Mouse (Mus musculus) hindbrain, embryonic 14.5 days (tissue): Measurements from ENCODE around the gene Adcy2. TPM values are rescaled to one million over a fixed set of nuclear protein-coding genes. Genes with fewer than 3 reads are reported as not detected.

Experiments used
- ATAC-seq: fragments of 200-750 bp; cut with Nextera tagmentation; 2 replicates; pipeline ENCODE4 v1.8.0; 2017; ENCODE audit warnings: moderate number of reproducible peaks, mild to moderate bottlenecking, moderate TSS enrichment, moderate library complexity; ENCODE audit not compliant: low FRiP score
- DNase-seq: peaks from one replicate; pipeline ENCODE4 v3.0.0-alpha.2; 2015; ENCODE audit warnings: low spot score
- H3K27ac ChIP-seq: fragments of 300-500 bp; sonication (generic); 2 replicates; pipeline ENCODE4 v1.5.1; 2014; ENCODE audit warnings: mild to moderate bottlenecking, moderate library complexity
- H3K27me3 ChIP-seq: fragments of 300-500 bp; sonication (generic); 2 replicates; pipeline ENCODE4 v1.6.1; 2014; ENCODE audit warnings: mild to moderate bottlenecking, low read length, mixed read lengths; ENCODE audit not compliant: control insufficient read depth, insufficient read depth
- H3K36me3 ChIP-seq: fragments of 300-500 bp; sonication (generic); replicated peaks from 2 replicates; pipeline ENCODE4 v1.6.1; 2014; ENCODE audit not compliant: control insufficient read depth, insufficient read depth
- H3K4me1 ChIP-seq: fragments of 300-500 bp; sonication (generic); replicated peaks from 2 replicates; pipeline ENCODE4 v1.6.1; 2014; ENCODE audit warnings: antibody characterized with exemption, low read length, mixed read lengths; ENCODE audit not compliant: control insufficient read depth, insufficient read depth
- H3K4me2 ChIP-seq: fragments of 300-500 bp; sonication (generic); replicated peaks from 2 replicates; pipeline ENCODE4 v1.6.1; 2014; ENCODE audit warnings: mild to moderate bottlenecking, moderate library complexity
- H3K4me3 ChIP-seq: fragments of 300-500 bp; sonication (generic); replicated peaks from 2 replicates; pipeline ENCODE4 v1.5.1; 2014; ENCODE audit warnings: mild to moderate bottlenecking, low read length
- H3K9ac ChIP-seq: fragments of 300-500 bp; sonication (generic); 2 replicates; pipeline ENCODE4 v1.6.1; 2014
- H3K9me3 ChIP-seq: fragments of 300-500 bp; sonication (generic); 2 replicates; pipeline ENCODE4 v1.6.1; 2016; ENCODE audit warnings: low read length; ENCODE audit not compliant: control insufficient read depth
- WGBS: fragments of 180-500 bp; shearing (Covaris S2); extraction: QIAGEN DNeasy Blood & Tissue Kit; methylation state at CpG from one replicate; pipeline ENCODE4 v1.1.7; 2014; 5-methylcytosine and 5-hydroxymethylcytosine counted together
- polyA plus RNA-seq: library from polyadenylated mRNA; unstranded; fragments of >200 nt; fragmentation: Nextera tagmentation; extraction: Ambion mirVana; gene quantifications from 2 replicates; pipeline ENCODE4 v1.2.1, GENCODE M21; 2014

The Adcy2 gene
- polyA plus RNA-seq, 1 experiment from 2014 or later: 15.7 TPM

- Histone ChIP-seq H3K36me3 (no peaks in the 10 kb centered on the region), H3K9ac (no peak overlapping the region), H3K27ac (no peak overlapping the region), H3K27me3 (no peaks in the 10 kb centered on the region), H3K4me2 (no peak overlapping the region), H3K4me3 (no peak overlapping the region), H3K4me1 (no peaks in the 10 kb centered on the region), H3K9me3 (no peaks in the 10 kb centered on the region)
- DNase-seq: no peak
- WGBS: 91% methylated on average over 8 of the region's 8 CpGs
- ATAC-seq: no peak
These were observed 67.6 kb downstream of the Adcy2 start for GRCm38 (mm10) chr13:68931602-68932282.

- no peak overlapping the region for H3K9ac ChIP-seq
- no peaks in the 10 kb centered on the region for H3K9me3 ChIP-seq
- ATAC-seq (no peak), DNase-seq (no peak)
- no peaks in the 10 kb centered on the region for H3K27me3 ChIP-seq
- 87% methylated on average over 6 of the region's 6 CpGs for WGBS
- H3K36me3 ChIP-seq: no peaks in the 10 kb centered on the region
- H3K4me3 ChIP-seq: no peak overlapping the region
- no peak overlapping the region for H3K4me2 ChIP-seq
- H3K4me1 ChIP-seq: no peaks in the 10 kb centered on the region
- H3K27ac ChIP-seq: no peak overlapping the region
These were observed 70.9 kb downstream of the Adcy2 start for GRCm38 (mm10) chr13:68928469-68928868.

GRCm38 (mm10) chr13:68913666-68914288 lies 85.6 kb downstream of the Adcy2 start:
- H3K27me3 ChIP-seq: no peaks in the 10 kb centered on the region
- 90% methylated on average over 11 of the region's 11 CpGs for WGBS

GRCm38 (mm10) chr13:68906667-68907066 lies 92.7 kb downstream of the Adcy2 start:
- ATAC-seq: no peak
- Histone ChIP-seq H3K27me3 (no peaks in the 10 kb centered on the region), H3K27ac (no peak overlapping the region), H3K9ac (no peak overlapping the region), H3K9me3 (no peaks in the 10 kb centered on the region), H3K36me3 (no peaks in the 10 kb centered on the region), H3K4me1 (no peaks in the 10 kb centered on the region), H3K4me2 (no peak overlapping the region), H3K4me3 (no peak overlapping the region)
- DNase-seq: no peak
- 56% methylated on average over 1 of the region's 1 CpGs for WGBS

More at GRCm38 (mm10) chr13:68913666-68914288, 85.6 kb downstream of the Adcy2 start:
- Histone ChIP-seq H3K4me2 (no peak overlapping the region), H3K4me3 (no peak overlapping the region), H3K9me3 (no peaks in the 10 kb centered on the region), H3K27ac (no peak overlapping the region), H3K36me3 (no peaks in the 10 kb centered on the region), H3K9ac (no peak overlapping the region), H3K4me1 (no peaks in the 10 kb centered on the region)
- ATAC-seq (no peak), DNase-seq (no peak)

GRCm38 (mm10) chr13:68902708-68903107 lies 96.6 kb downstream of the Adcy2 start:
- ATAC-seq: no peak

GRCm38 (mm10) chr13:68889929-68890593 lies 109.3 kb downstream of the Adcy2 start:
- H3K4me2 ChIP-seq: no peak overlapping the region
- H3K9me3 ChIP-seq: no peaks in the 10 kb centered on the region
- no peaks in the 10 kb centered on the region for H3K36me3 ChIP-seq
- H3K27ac ChIP-seq: no peak overlapping the region
- no peak for DNase-seq
- H3K9ac ChIP-seq: no peak overlapping the region
- 88% methylated on average over 9 of the region's 9 CpGs for WGBS
- H3K27me3 ChIP-seq: no peaks in the 10 kb centered on the region
- no peak overlapping the region for H3K4me3 ChIP-seq
- ATAC-seq: no peak
- H3K4me1 ChIP-seq: no peaks in the 10 kb centered on the region

More at GRCm38 (mm10) chr13:68902708-68903107, 96.6 kb downstream of the Adcy2 start:
- Histone ChIP-seq H3K27me3 (no peaks in the 10 kb centered on the region), H3K27ac (no peak overlapping the region), H3K9me3 (no peaks in the 10 kb centered on the region), H3K4me1 (no peaks in the 10 kb centered on the region), H3K36me3 (no peaks in the 10 kb centered on the region), H3K9ac (no peak overlapping the region), H3K4me2 (no peak overlapping the region), H3K4me3 (no peak overlapping the region)
- WGBS: 87% methylated on average over 1 of the region's 1 CpGs
- DNase-seq: no peak

- no peak overlapping the region for H3K9ac ChIP-seq
- no peaks in the 10 kb centered on the region for H3K9me3 ChIP-seq
- H3K4me2 ChIP-seq: no peak overlapping the region
- ATAC-seq (no peak), DNase-seq (no peak)
- H3K27me3 ChIP-seq: no peaks in the 10 kb centered on the region
- H3K4me1 ChIP-seq: no peaks in the 10 kb centered on the region
- H3K27ac ChIP-seq: no peak overlapping the region
- H3K4me3 ChIP-seq: no peak overlapping the region
- H3K36me3 ChIP-seq: no peaks in the 10 kb centered on the region
- 93% methylated on average over 6 of the region's 6 CpGs for WGBS
These were observed 130.6 kb downstream of the Adcy2 start for GRCm38 (mm10) chr13:68868776-68869175.

- ATAC-seq: no peak
- Histone ChIP-seq H3K27me3 (no peaks in the 10 kb centered on the region), H3K9ac (no peak overlapping the region), H3K4me3 (no peak overlapping the region), H3K4me2 (no peak overlapping the region), H3K27ac (no peak overlapping the region), H3K4me1 (no peaks in the 10 kb centered on the region), H3K36me3 (no peaks in the 10 kb centered on the region), H3K9me3 (no peaks in the 10 kb centered on the region)
- no peak for DNase-seq
- WGBS: 82% methylated on average over 1 of the region's 1 CpGs
These were observed 131.2 kb downstream of the Adcy2 start for GRCm38 (mm10) chr13:68867940-68868655.

GRCm38 (mm10) chr13:68860036-68860435 lies 139.3 kb downstream of the Adcy2 start:
- Histone ChIP-seq H3K27ac (no peak overlapping the region), H3K4me2 (no peak overlapping the region), H3K9ac (no peak overlapping the region), H3K27me3 (no peaks in the 10 kb centered on the region), H3K9me3 (no peaks in the 10 kb centered on the region), H3K36me3 (no peaks in the 10 kb centered on the region), H3K4me1 (no peaks in the 10 kb centered on the region), H3K4me3 (no peak overlapping the region)
- 48% methylated on average over 4 of the region's 4 CpGs for WGBS
- DNase-seq: no peak
- no peak for ATAC-seq
